Mouse (Mus musculus): ENCODE measurements around the gene 4430402I18Rik. TPM values are rescaled to one million over a fixed set of nuclear protein-coding genes. Genes with fewer than 3 reads are reported as not detected.

Gene 4430402I18Rik
- total RNA-seq, 1 experiment: 0.31 TPM

DNA sequence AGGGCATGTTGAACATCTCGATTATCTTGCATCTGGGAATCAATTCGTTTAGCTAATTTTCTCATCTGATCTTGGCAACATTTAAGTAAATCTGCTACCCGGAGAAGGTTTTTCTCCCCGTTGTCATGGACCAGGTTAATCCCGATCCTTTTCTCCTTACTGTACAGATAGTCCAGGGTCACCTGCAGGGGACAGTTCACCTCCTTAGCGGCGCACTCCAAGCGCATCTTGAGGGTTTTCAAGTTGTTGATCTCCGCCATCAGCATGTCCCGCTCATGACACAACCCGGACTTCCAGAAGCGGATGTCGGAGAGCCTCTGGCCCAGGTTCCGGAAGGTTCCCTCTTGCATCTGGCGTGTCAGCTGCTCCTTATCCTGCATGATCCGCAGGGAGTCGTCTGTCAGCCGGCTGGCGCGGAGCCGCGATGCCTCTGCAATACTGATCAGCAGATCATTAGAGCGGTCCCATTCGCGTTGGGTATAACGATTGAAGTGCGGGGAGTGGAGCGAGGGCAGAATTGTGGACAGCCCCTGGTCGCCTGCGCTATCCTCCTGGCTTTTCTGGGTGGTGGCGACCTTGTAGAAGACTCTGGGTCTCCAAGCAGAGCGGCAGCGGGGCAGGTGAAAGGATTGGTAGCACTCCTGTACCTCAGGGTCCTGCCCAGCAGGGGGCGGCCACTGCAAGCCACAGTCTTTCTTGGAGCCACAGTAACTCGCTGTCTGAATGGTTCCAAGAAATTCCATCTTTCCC lies 7.4 kb upstream of the 4430402I18Rik start:
- H3K27ac ChIP-seq (ENCODE audit: insufficient read depth, low read depth, low read length, poor library complexity, severe bottlenecking): no peak overlapping the region
- DNase-seq (ENCODE audit: low read depth, low spot score): peak; percentile 66
- no peaks in the 10 kb centered on the region for H3K9me3 ChIP-seq (ENCODE audit: control insufficient read depth, insufficient read depth, low read depth, low read length)
- H3K4me3 ChIP-seq (ENCODE audit: insufficient read depth in 1 of 2, low read depth in 1 of 2, low read length in 2 of 2, poor library complexity in 1 of 2, severe bottlenecking in 1 of 2): peak overlapping the region; percentile 63 to 64
- no peaks in the 10 kb centered on the region for H3K36me3 ChIP-seq (ENCODE audit: control insufficient read depth, insufficient read depth, low read length, poor library complexity, severe bottlenecking)
- in situ Hi-C loops (cut with MboI; ENCODE audit: low sequenced_read_pairs in 2 of 2, unreplicated experiment in 2 of 2): no loop called here
- no peaks in the 10 kb centered on the region for H3K4me1 ChIP-seq (ENCODE audit: control insufficient read depth in 2 of 2, insufficient read depth in 2 of 2, low read length in 2 of 2, poor library complexity in 1 of 2)
- peak overlapping the region; percentile 21 for H3K9ac ChIP-seq (ENCODE audit: insufficient read depth, low read depth, low read length, poor library complexity, severe bottlenecking)
- no peak for TF ChIP-seq CHD2 (IDR thresholded peaks at IDR 0.05; ENCODE audit: low read depth, low read length)
- no peak for TF ChIP-seq HCFC1 (IDR thresholded peaks at IDR 0.05; ENCODE audit: borderline replicate concordance, insufficient read depth, low read length)
- peak; percentile 61; the same call in 1 of the 2 replicates for TF ChIP-seq ZC3H11A (IDR thresholded peaks at IDR 0.05; ENCODE audit: borderline replicate concordance, low read depth, low read length)
- TF ChIP-seq MAFK (IDR thresholded peaks at IDR 0.05; ENCODE audit: insufficient read depth, low read depth, low read length): no peak
- no peak for TF ChIP-seq ZNF384 (IDR thresholded peaks at IDR 0.05; ENCODE audit: low read depth, low read length)

DNA sequence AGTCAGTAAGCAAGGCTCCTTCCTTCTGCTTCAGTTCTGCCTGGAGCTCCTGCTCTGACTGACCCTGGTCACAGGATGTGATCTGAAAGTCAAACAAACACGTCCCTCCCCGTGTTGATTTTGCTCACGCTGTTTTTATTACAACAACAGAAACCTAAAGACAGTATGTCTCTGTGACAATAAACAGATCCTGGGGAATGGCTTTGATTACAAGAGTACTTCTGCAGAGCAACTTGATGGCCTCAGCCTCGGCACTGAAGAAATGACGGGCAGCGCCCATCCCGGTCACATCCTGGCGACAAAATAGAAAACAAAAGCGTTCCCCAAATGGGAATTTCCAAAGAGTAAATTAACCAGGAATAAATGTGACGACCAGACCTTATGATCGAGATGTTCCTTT lies 2.7 kb upstream of the 4430402I18Rik start:
- no peaks in the 10 kb centered on the region for H3K9me3 ChIP-seq (ENCODE audit: control insufficient read depth, insufficient read depth, low read depth, low read length)
- no peaks in the 10 kb centered on the region; a peak in 1 of 4 replicates for H3K4me1 ChIP-seq (ENCODE audit: control insufficient read depth in 2 of 2, insufficient read depth in 2 of 2, low read length in 2 of 2, poor library complexity in 1 of 2)
- H3K9ac ChIP-seq (ENCODE audit: insufficient read depth, low read depth, low read length, poor library complexity, severe bottlenecking): no peak overlapping the region
- H3K36me3 ChIP-seq (ENCODE audit: control insufficient read depth, insufficient read depth, low read length, poor library complexity, severe bottlenecking): no peaks in the 10 kb centered on the region
- no peak for TF ChIP-seq ZNF384 (IDR thresholded peaks at IDR 0.05; ENCODE audit: low read depth, low read length)
- TF ChIP-seq ZC3H11A (IDR thresholded peaks at IDR 0.05; ENCODE audit: borderline replicate concordance, low read depth, low read length): no peak
- no peak for TF ChIP-seq CHD2 (IDR thresholded peaks at IDR 0.05; ENCODE audit: low read depth, low read length)
- TF ChIP-seq HCFC1 (IDR thresholded peaks at IDR 0.05; ENCODE audit: borderline replicate concordance, insufficient read depth, low read length): no peak
- TF ChIP-seq MAFK (IDR thresholded peaks at IDR 0.05; ENCODE audit: insufficient read depth, low read depth, low read length): no peak
- in situ Hi-C loops (cut with MboI; ENCODE audit: low sequenced_read_pairs in 2 of 2, unreplicated experiment in 2 of 2): no loop called here
- H3K4me3 ChIP-seq (ENCODE audit: insufficient read depth in 1 of 2, low read depth in 1 of 2, low read length in 2 of 2, poor library complexity in 1 of 2, severe bottlenecking in 1 of 2): no peak overlapping the region
- no peak overlapping the region for H3K27ac ChIP-seq (ENCODE audit: insufficient read depth, low read depth, low read length, poor library complexity, severe bottlenecking)
- DNase-seq (ENCODE audit: low read depth, low spot score): no peak

DNA sequence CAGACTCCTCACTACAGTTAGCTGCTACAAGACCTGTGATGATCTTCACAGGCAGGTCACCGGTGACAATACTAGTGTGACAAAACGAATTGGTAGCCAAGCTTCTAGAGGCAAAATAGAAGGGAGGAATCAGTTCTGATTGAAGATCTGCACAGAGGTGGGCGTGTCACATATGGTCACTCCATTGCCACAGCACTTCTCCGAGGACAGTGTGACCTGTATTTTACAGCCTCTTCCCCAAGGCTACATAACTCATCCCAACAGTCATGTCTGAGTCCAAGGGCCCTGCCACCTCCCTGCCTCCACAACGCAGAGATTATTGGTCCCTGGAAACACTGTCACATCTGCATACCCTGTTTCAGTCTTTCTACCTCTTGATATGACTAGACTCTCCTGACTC lies 1.6 kb upstream of the 4430402I18Rik start:
- TF ChIP-seq ZNF384 (IDR thresholded peaks at IDR 0.05; ENCODE audit: low read depth, low read length) (no peak), ZC3H11A (IDR thresholded peaks at IDR 0.05; ENCODE audit: borderline replicate concordance, low read depth, low read length) (no peak), CHD2 (IDR thresholded peaks at IDR 0.05; ENCODE audit: low read depth, low read length) (no peak), MAFK (IDR thresholded peaks at IDR 0.05; ENCODE audit: insufficient read depth, low read depth, low read length) (no peak), HCFC1 (IDR thresholded peaks at IDR 0.05; ENCODE audit: borderline replicate concordance, insufficient read depth, low read length) (no peak)
- Histone ChIP-seq H3K4me3 (ENCODE audit: insufficient read depth in 1 of 2, low read depth in 1 of 2, low read length in 2 of 2, poor library complexity in 1 of 2, severe bottlenecking in 1 of 2) (no peak overlapping the region), H3K9ac (ENCODE audit: insufficient read depth, low read depth, low read length, poor library complexity, severe bottlenecking) (no peak overlapping the region), H3K4me1 (ENCODE audit: control insufficient read depth in 2 of 2, insufficient read depth in 2 of 2, low read length in 2 of 2, poor library complexity in 1 of 2) (peaks cover 0 to 4% of the 10 kb centered on the region in 2 experiments; a peak in 2 of 4 replicates), H3K36me3 (ENCODE audit: control insufficient read depth, insufficient read depth, low read length, poor library complexity, severe bottlenecking) (no peaks in the 10 kb centered on the region), H3K27ac (ENCODE audit: insufficient read depth, low read depth, low read length, poor library complexity, severe bottlenecking) (no peak overlapping the region), H3K9me3 (ENCODE audit: control insufficient read depth, insufficient read depth, low read depth, low read length) (no peaks in the 10 kb centered on the region)
- DNase-seq (ENCODE audit: low read depth, low spot score): no peak
- in situ Hi-C loops (cut with MboI; ENCODE audit: low sequenced_read_pairs in 2 of 2, unreplicated experiment in 2 of 2): no loop called here

DNA sequence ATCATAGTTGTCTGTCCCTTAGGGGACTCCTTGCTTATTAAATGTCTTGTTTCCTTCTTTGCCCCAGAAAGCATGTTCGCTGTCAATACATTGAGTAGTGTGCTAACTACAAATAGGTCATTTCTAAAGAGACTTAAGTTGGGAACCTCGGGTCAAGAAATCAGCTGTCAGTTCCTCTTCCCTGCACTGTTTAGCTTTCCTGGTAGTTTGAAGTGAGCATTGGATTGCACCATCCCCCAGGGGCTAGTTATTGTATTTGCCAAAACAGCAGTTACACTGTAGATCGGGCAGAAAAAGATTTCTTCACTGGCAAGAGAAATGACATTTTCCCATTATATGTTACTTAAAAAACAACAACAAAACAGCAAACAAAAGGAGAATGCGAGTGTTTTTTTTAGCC lies 578 bp upstream of the 4430402I18Rik start:
- Histone ChIP-seq H3K4me3 (ENCODE audit: insufficient read depth in 1 of 2, low read depth in 1 of 2, low read length in 2 of 2, poor library complexity in 1 of 2, severe bottlenecking in 1 of 2) (no peak overlapping the region), H3K27ac (ENCODE audit: insufficient read depth, low read depth, low read length, poor library complexity, severe bottlenecking) (no peak overlapping the region), H3K9ac (ENCODE audit: insufficient read depth, low read depth, low read length, poor library complexity, severe bottlenecking) (no peak overlapping the region), H3K9me3 (ENCODE audit: control insufficient read depth, insufficient read depth, low read depth, low read length) (no peaks in the 10 kb centered on the region), H3K4me1 (ENCODE audit: control insufficient read depth in 2 of 2, insufficient read depth in 2 of 2, low read length in 2 of 2, poor library complexity in 1 of 2) (peaks cover 0 to 4% of the 10 kb centered on the region in 2 experiments; a peak in 2 of 4 replicates), H3K36me3 (ENCODE audit: control insufficient read depth, insufficient read depth, low read length, poor library complexity, severe bottlenecking) (no peaks in the 10 kb centered on the region)
- no peak for DNase-seq (ENCODE audit: low read depth, low spot score)
- TF ChIP-seq HCFC1 (IDR thresholded peaks at IDR 0.05; ENCODE audit: borderline replicate concordance, insufficient read depth, low read length) (no peak), MAFK (IDR thresholded peaks at IDR 0.05; ENCODE audit: insufficient read depth, low read depth, low read length) (no peak), CHD2 (IDR thresholded peaks at IDR 0.05; ENCODE audit: low read depth, low read length) (no peak), ZNF384 (IDR thresholded peaks at IDR 0.05; ENCODE audit: low read depth, low read length) (no peak)
- in situ Hi-C loops (cut with MboI; ENCODE audit: low sequenced_read_pairs in 2 of 2, unreplicated experiment in 2 of 2): no loop called here

Measured in ES-E14 (cell line).